Mouse (Mus musculus): ENCODE data around the gene Gnb3. TPM values are rescaled to one million over a fixed set of nuclear protein-coding genes. Genes with fewer than 3 reads are reported as not detected.
"Not testable (repeated sequence)": the region's sequence is repeated elsewhere in the genome, so short reads cannot be mapped to it uniquely, and the experiment has no call there.

Gene Gnb3
- polyA plus RNA-seq, 1 experiment from 2014 or later, result 0.22 TPM

- H3K4me1 ChIP-seq (replicated peaks; ENCODE audit: control insufficient read depth, insufficient read depth, low read length), result no peaks in the 10 kb centered on the region
- H3K27ac ChIP-seq (ENCODE audit: low read depth, low read length), result no peak overlapping the region
- H3K4me2 ChIP-seq (replicated peaks; ENCODE audit: low read depth, low read length), result no peak overlapping the region
- no peaks in the 10 kb centered on the region for H3K36me3 ChIP-seq (ENCODE audit: control insufficient read depth, insufficient read depth, low read length)
- no peak overlapping the region for H3K9ac ChIP-seq (ENCODE audit: low read depth, low read length)
- no peak overlapping the region for H3K4me3 ChIP-seq (ENCODE audit: low read depth, low read length)
- peak; percentile 85 for ATAC-seq (ENCODE audit: low FRiP score)
- WGBS, result 9% methylated on average over 9 of the region's 9 CpGs
- H3K9me3 ChIP-seq (ENCODE audit: control insufficient read depth, low read length), result no peaks in the 10 kb centered on the region
- H3K27me3 ChIP-seq (ENCODE audit: control insufficient read depth, insufficient read depth, low read length), result no peaks in the 10 kb centered on the region
- peak; percentile 99 for DNase-seq (ENCODE audit: low spot score)
Observed at GRCm38 (mm10) chr6:124847305-124847704, 7.2 kb upstream of the Gnb3 start.

DNA sequence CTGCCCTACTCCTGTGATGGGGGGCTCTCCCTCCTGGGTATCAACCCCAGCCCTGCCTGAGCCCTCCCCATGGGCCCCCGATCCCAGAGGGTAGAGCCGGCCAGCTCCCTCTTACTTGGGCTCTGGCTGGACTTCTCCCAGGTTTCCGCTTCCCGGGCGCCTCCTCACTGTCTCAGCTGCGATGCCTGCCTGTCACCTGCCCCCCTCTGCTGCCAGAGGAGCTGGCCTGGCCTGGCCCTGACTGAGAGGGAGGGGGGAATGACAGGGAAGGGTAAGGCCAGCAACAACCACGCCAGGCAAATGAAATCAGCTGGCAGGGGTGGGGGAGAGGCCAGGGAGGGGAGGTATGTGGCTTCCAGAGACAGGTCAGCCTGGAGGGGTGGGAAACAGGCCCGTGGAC lies 270 bp downstream of the Gnb3 start:
- no peaks in the 10 kb centered on the region for H3K27me3 ChIP-seq (ENCODE audit: control insufficient read depth, insufficient read depth, low read length)
- H3K27ac ChIP-seq (ENCODE audit: low read depth, low read length), result no peak overlapping the region
- no peaks in the 10 kb centered on the region; the same call in 1 of the 2 replicates for H3K36me3 ChIP-seq (ENCODE audit: control insufficient read depth, insufficient read depth, low read length)
- H3K9me3 ChIP-seq (ENCODE audit: control insufficient read depth, low read length), result no peaks in the 10 kb centered on the region
- H3K9ac ChIP-seq (ENCODE audit: low read depth, low read length), result peak overlapping the region; percentile 3; the same call in 1 of the 2 replicates
- no peak overlapping the region for H3K4me3 ChIP-seq (ENCODE audit: low read depth, low read length)
- DNase-seq (ENCODE audit: low spot score) (no peak), ATAC-seq (ENCODE audit: low FRiP score) (peak; percentile 43; the same call in 1 of the 2 replicates)
- WGBS, result 18% methylated on average over 8 of the region's 8 CpGs
- peaks cover 5% of the 10 kb centered on the region for H3K4me1 ChIP-seq (replicated peaks; ENCODE audit: control insufficient read depth, insufficient read depth, low read length)
- no peak overlapping the region for H3K4me2 ChIP-seq (replicated peaks; ENCODE audit: low read depth, low read length)

DNA sequence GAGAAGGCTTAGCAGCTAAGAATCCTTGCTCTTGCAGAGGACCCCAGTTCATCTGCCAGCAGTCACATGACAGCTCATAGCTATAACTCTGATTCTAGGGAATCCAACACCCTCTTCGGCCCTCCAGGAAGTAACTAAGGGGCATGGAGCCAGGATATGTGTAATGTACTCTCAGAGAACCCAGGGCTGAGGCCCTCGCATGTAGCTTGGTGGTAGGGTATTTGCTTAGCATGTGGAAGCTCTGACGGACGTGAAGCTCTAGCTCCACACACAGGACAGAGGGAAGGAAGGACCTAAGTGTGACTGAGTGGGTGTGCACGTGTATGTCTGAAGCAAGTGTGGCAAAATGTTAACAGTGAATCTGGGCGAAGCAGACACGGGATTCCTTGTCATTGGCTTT lies 3.7 kb downstream of the Gnb3 start:
- no peak for ATAC-seq (ENCODE audit: low FRiP score)

GRCm38 (mm10) chr6:124835531-124835930 lies 4.5 kb downstream of the Gnb3 start:
- Histone ChIP-seq H3K4me1 (replicated peaks; ENCODE audit: control insufficient read depth, insufficient read depth, low read length) (peaks cover 10% of the 10 kb centered on the region), H3K9ac (ENCODE audit: low read depth, low read length) (no peak overlapping the region), H3K36me3 (ENCODE audit: control insufficient read depth, insufficient read depth, low read length) (0 out of 2 replicates have a peak, but pooled peaks cover 3% of the 10 kb centered on the region), H3K9me3 (ENCODE audit: control insufficient read depth, low read length) (no peaks in the 10 kb centered on the region), H3K4me2 (replicated peaks; ENCODE audit: low read depth, low read length) (no peak overlapping the region), H3K4me3 (ENCODE audit: low read depth, low read length) (no peak overlapping the region), H3K27me3 (ENCODE audit: control insufficient read depth, insufficient read depth, low read length) (no peaks in the 10 kb centered on the region), H3K27ac (ENCODE audit: low read depth, low read length) (no peak overlapping the region)
- WGBS, result 54% methylated on average over 10 of the region's 10 CpGs
- no peak for ATAC-seq (ENCODE audit: low FRiP score)
- DNase-seq (ENCODE audit: low spot score), result no peak

More for the DNA sequence above, 3.7 kb downstream of the Gnb3 start:
- H3K36me3 ChIP-seq (ENCODE audit: control insufficient read depth, insufficient read depth, low read length), result peaks cover 3% of the 10 kb centered on the region; the same call in 1 of the 2 replicates
- H3K27me3 ChIP-seq (ENCODE audit: control insufficient read depth, insufficient read depth, low read length), result no peaks in the 10 kb centered on the region
- no peak overlapping the region for H3K4me3 ChIP-seq (ENCODE audit: low read depth, low read length)
- no peak for DNase-seq (ENCODE audit: low spot score)
- WGBS, result 81% methylated on average over 7 of the region's 7 CpGs
- no peaks in the 10 kb centered on the region for H3K9me3 ChIP-seq (ENCODE audit: control insufficient read depth, low read length)
- no peak overlapping the region for H3K9ac ChIP-seq (ENCODE audit: low read depth, low read length)
- no peak overlapping the region for H3K27ac ChIP-seq (ENCODE audit: low read depth, low read length)
- H3K4me2 ChIP-seq (replicated peaks; ENCODE audit: low read depth, low read length), result no peak overlapping the region
- peaks cover 8% of the 10 kb centered on the region for H3K4me1 ChIP-seq (replicated peaks; ENCODE audit: control insufficient read depth, insufficient read depth, low read length)

DNA sequence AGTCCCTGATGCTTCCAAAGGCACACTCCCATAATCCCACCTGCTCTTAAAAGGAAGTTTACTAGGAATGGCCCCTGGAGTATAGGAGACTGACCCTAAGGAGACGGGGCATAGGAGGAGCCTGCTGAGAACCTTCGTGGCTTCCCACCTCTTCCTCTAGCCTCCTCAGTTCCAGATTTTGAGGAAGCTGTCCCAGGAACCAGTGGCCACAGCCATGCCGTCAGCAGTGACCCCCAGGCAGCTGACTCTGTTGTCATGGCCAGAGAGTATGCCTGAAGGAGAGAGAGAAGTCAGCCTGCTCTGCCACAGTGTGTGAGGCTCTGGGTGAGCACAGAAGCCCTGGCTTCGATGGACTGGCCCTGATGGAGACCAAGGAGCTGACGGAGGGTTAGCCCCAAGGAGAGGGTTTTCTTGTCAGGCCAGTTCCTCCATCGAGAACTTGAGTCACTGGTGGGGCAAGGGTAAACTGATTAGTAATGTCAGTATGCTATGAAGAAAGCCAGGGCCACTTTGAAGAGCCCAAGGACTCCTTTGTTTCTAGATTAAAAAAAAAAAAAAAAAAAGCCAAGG lies 5.5 kb downstream of the Gnb3 start:
- WGBS, result 86% methylated on average over 6 of the region's 6 CpGs
- H3K4me2 ChIP-seq (replicated peaks; ENCODE audit: low read depth, low read length), result no peak overlapping the region
- no peak overlapping the region for H3K27ac ChIP-seq (ENCODE audit: low read depth, low read length)
- H3K4me1 ChIP-seq (replicated peaks; ENCODE audit: control insufficient read depth, insufficient read depth, low read length), result 0 out of 2 replicates have a peak, but pooled peaks cover 7% of the 10 kb centered on the region
- 0 out of 2 replicates have a peak, but pooled peaks cover 3% of the 10 kb centered on the region for H3K36me3 ChIP-seq (ENCODE audit: control insufficient read depth, insufficient read depth, low read length)
- no peak for ATAC-seq (ENCODE audit: low FRiP score)
- no peaks in the 10 kb centered on the region for H3K9me3 ChIP-seq (ENCODE audit: control insufficient read depth, low read length)
- no peaks in the 10 kb centered on the region for H3K27me3 ChIP-seq (ENCODE audit: control insufficient read depth, insufficient read depth, low read length)
- H3K9ac ChIP-seq (ENCODE audit: low read depth, low read length), result no peak overlapping the region
- no peak overlapping the region for H3K4me3 ChIP-seq (ENCODE audit: low read depth, low read length)
- DNase-seq (ENCODE audit: low spot score), result no peak

DNA sequence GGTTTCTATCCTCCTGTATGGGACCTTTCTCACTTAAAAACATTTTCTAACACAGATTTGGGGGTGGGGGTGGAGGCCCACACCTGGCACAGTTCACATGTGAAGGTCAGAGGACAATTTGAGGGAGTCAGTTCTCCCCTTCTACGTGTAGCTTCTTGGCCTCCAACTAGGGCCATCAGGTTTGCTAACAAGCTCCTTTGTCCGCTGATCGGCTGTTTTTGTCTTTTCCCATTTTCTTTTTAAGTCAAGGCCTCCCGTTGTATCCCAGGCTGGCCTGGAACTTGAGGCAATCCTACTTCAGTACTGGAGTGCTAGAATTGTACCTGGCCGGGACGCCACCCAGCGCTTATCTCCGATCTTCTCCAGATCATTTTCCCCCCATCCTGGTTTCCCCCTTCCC lies 8.4 kb downstream of the Gnb3 start:
- peaks cover 8% of the 10 kb centered on the region for H3K4me1 ChIP-seq (replicated peaks; ENCODE audit: control insufficient read depth, insufficient read depth, low read length)
- no peak overlapping the region for H3K27ac ChIP-seq (ENCODE audit: low read depth, low read length)
- no peak overlapping the region for H3K4me3 ChIP-seq (ENCODE audit: low read depth, low read length)
- WGBS, result 95% methylated on average over 8 of the region's 8 CpGs
- 0 out of 2 replicates have a peak, but pooled peaks cover 3% of the 10 kb centered on the region for H3K36me3 ChIP-seq (ENCODE audit: control insufficient read depth, insufficient read depth, low read length)
- peak overlapping the region; percentile 85; the same call in 1 of the 2 replicates for H3K4me2 ChIP-seq (replicated peaks; ENCODE audit: low read depth, low read length)
- DNase-seq (ENCODE audit: low spot score), result no peak
- ATAC-seq (ENCODE audit: low FRiP score), result no peak
- no peak overlapping the region for H3K9ac ChIP-seq (ENCODE audit: low read depth, low read length)
- no peaks in the 10 kb centered on the region for H3K27me3 ChIP-seq (ENCODE audit: control insufficient read depth, insufficient read depth, low read length)
- no peaks in the 10 kb centered on the region for H3K9me3 ChIP-seq (ENCODE audit: control insufficient read depth, low read length)

DNA sequence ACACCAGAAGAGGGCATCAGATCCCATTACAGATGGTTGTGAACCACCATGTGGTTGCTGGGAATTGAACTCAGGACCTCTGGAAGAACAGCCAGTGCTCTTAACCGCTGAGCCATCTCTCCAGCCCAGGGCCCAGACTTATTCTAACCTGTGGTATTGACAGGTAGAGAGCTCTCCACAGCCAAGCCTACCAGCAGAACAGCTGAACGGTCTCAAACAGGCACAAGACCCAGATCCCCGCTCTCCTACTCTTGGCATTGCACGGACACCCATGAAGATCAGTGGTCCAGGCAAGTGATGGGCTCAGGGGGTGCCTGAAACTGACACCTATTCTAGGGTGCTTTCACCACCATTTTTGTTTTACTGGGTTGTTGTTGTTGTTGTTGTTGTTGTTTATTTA lies 8.9 kb downstream of the Gnb3 start:
- not testable (repeated sequence) for H3K9me3 ChIP-seq (ENCODE audit: control insufficient read depth, low read length); ATAC-seq (ENCODE audit: low FRiP score); DNase-seq (ENCODE audit: low spot score); H3K27ac ChIP-seq (ENCODE audit: low read depth, low read length); H3K9ac ChIP-seq (ENCODE audit: low read depth, low read length); H3K4me1 ChIP-seq (replicated peaks; ENCODE audit: control insufficient read depth, insufficient read depth, low read length); H3K27me3 ChIP-seq (ENCODE audit: control insufficient read depth, insufficient read depth, low read length); H3K36me3 ChIP-seq (ENCODE audit: control insufficient read depth, insufficient read depth, low read length)
- 92% methylated on average over 4 of the region's 4 CpGs for WGBS
- peak overlapping the region; percentile 68; the same call in 1 of the 2 replicates for H3K4me3 ChIP-seq (ENCODE audit: low read depth, low read length)
- peak overlapping the region; percentile 85 for H3K4me2 ChIP-seq (replicated peaks; ENCODE audit: low read depth, low read length)

DNA sequence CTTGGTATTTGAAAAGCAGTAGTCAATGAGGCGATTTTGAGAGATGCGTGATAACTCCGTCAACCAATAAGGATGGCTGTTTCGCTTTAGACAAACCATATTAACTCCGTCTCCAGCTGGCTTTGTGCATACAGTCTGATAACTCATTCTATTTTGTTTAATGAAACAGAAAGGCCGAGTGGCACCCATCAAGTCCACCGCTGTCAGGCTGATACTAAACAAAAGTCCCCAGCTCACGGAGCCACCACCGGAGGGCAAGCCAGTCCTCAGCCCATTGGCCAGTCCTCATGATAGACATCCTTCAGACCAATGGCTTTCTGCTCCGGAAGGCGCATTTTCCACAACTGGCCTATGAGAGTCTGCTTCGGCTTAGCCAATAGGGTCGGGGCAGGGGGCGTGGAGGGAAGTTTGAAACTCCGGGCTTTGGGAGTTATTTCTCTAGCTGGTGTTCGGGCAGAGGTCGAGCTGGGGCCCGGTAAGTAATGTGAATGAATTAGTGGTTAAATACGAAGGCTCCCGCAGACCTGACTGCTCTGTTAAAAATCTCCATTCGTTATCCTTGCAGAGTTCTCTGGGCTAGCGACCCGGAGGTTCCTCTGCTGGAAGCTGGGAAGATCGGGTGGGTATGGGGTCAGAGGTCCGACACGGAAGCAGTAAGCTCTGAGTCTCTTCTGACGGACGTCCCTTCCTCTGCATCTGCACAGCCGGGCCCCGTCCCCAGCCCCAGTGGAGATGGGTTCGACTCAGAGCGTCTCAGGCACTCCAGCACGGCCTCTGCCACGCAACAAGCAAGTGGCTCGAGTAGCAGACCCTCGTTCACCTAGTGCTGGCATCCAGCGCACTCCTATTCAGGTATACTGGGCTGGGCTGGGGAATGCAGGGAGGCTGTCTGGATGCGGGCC lies 10.0 kb downstream of the Gnb3 start:
- H3K27ac ChIP-seq (ENCODE audit: low read depth, low read length), result peak overlapping the region; percentile 77; the same call in 1 of the 2 replicates
- no peaks in the 10 kb centered on the region for H3K9me3 ChIP-seq (ENCODE audit: control insufficient read depth, low read length)
- peak overlapping the region; percentile 85 for H3K4me2 ChIP-seq (replicated peaks; ENCODE audit: low read depth, low read length)
- peak overlapping the region; percentile 78 for H3K9ac ChIP-seq (ENCODE audit: low read depth, low read length)
- H3K36me3 ChIP-seq (ENCODE audit: control insufficient read depth, insufficient read depth, low read length), result 0 out of 2 replicates have a peak, but pooled peaks cover 3% of the 10 kb centered on the region
- WGBS, result under 1% methylated on average over 38 of the region's 38 CpGs
- peaks cover 8% of the 10 kb centered on the region for H3K4me1 ChIP-seq (replicated peaks; ENCODE audit: control insufficient read depth, insufficient read depth, low read length)
- ATAC-seq (ENCODE audit: low FRiP score) (peak; percentile 90), DNase-seq (ENCODE audit: low spot score) (peak; percentile 89)
- H3K4me3 ChIP-seq (ENCODE audit: low read depth, low read length), result peak overlapping the region; percentile 68
- H3K27me3 ChIP-seq (ENCODE audit: control insufficient read depth, insufficient read depth, low read length), result no peaks in the 10 kb centered on the region

All from hindbrain, embryonic 11.5 days (tissue).